Mouse (Mus musculus): ENCODE measurements around the gene Hmga2.
"Not testable (repeated sequence)": the region's sequence is repeated elsewhere in the genome, so short reads cannot be mapped to it uniquely, and the experiment has no call there.

Gene Hmga2

DNA sequence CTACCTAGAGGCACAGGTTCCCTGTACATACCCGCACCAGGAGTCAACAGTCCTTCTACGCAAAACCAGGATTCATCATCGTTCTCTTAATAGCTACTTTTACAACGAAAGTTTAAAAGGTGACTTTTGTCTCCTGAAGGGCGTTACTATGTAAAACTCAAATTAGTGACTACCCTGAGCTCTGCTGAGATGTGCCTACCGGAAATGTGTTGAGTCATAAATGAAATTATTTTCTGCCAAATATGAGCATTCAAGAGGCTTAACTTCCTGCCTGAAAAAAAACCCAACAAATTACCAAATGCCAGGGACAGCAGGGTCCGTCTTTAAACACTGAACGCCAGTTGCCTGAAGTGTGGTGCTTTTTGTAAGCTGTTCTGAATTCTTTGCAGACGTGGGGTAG lies 81.5 kb downstream of the Hmga2 start:
- DNase-seq (ENCODE audit: low read depth, low spot score) = no peak

DNA sequence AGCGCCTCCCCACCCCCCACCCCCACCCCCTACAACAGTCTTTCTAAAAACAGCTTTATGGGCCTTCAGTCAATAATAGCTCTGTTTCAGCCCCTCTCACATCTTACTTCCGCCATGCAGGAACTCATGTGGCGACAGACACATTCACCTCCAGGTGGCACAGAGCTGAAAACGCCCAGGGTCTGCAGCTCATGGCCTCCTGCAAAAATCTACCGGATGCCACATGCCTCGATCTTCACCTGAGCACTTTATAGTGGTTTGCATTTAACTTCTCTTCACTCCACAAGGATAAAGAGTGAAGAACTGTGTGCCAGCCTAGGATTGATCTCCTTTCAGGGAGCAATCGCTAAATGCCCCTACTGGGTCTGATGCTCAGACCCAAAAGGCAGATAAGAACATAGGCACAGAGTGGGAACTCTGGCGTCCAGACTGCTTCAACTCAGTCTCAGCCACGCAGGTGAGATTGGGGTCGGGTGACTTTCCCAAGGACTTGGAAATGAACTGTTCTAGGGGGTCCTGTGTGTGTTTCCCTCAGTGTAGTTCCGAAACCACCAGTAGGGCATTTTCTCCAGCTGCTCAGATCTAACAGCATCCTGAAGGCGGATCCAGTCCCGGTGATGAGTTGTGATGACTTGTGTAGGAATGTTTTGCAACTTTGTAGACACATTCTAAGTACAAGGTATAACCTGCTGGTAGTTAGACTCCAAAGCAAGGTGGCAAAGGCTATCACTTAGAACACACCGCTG lies 84.1 kb downstream of the Hmga2 start:
- no peak for DNase-seq (ENCODE audit: low read depth, low spot score)

DNA sequence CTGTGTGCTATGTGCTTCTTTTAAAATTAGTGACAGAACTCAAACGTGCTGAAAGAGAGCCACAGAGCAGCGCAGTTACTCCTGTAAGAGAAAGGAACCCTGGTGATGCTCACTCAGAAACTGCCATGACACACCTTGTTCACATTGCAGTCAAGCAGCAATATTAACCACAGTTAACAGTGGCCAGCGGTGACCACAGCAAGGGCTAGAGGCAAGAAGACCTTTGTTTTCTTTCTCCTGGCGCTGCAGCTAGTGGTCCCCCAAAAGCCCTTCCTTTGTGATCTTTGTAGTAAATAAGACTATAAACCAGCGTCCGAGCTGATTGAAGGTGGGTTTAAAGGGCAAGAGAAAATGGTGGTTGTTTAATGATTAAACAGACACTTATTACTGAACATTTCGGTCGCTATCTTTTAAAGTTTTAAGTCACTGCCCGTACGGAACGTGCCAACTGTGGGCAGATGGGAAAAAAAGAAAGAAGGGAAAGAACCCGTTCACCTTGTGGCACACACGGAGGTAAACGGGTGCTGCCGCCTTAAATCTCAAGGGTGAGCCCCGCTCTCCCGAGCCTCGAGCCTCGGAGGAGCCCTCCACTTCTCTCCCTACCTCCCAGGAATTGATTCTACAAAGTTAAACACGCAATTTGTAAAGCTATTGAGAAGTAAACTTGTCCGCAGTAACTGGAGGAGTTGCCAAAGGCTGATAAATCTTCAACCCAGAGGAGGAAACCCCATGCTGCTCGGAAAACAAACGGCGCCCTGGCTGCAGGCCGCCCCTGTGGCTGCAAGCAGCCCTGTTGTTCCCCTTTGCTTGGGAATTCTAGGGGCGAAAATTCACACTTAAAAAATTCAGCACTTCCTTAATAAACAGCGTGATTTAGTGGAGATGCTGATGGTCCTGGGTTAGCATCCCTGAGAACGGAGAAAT lies 85.1 kb downstream of the Hmga2 start:
- no peak for DNase-seq (ENCODE audit: low read depth, low spot score)

DNA sequence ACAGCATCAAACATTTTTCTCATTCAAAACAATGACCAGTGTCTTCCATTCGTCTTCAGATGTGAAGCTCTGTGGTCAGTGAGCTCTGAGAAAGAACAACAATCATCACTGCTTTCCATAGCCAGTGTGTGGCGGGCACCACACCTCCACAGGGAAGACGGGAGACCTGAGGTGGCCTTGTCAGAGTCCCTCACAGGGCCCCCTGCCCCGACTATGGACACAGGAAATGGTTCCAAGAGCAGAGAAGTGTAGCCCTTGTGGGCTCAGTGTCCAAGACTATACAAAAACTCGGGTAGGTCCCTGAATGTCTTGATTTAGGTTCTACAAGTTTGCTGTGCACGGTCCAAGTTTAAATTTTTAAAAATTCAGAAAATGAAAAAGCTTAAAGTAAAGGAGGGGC lies 86.6 kb downstream of the Hmga2 start:
- DNase-seq (ENCODE audit: low read depth, low spot score) = no peak

DNA sequence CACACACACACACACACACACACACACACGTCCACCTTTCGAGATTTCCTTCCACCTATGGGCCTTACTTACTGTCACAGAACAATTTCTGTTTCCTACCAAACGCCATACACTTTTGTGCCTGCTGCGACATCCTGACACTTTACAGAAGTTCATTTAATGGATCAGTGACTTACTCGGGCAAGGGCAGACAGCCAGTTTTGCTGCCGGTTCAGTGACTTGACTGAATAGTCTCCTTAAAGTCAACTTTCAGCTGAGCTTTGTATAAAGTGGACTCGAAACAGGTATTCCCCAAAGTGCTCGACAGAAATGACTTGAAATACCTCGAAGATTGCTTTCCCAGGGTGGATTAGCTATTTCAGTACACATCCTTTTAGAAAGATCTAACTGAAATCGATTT lies 87.3 kb downstream of the Hmga2 start:
- DNase-seq (ENCODE audit: low read depth, low spot score) = no peak

DNA sequence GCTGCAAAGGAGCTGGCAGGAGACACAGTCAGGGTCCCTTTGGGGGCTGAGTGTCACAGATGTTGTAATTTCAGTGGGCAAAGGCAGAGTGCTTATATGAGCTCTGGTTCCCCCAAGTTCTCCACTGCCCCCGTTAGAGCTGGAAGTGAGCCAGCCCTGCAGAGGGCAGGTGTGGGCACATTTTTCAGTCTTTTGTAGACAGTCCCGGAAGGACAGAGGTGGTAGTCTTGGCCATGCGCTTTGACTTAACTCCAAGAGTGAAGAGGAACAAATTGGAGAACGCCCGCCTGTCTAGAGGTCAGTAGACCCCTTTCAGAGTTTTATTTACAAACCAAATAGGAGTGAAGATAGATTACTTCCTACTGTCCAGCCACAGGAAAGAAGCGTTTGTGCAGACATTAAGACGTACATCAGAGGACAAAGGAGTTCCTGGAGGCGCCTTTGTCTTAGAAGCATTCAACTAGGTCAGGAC lies 87.8 kb downstream of the Hmga2 start:
- no peak for DNase-seq (ENCODE audit: low read depth, low spot score)

DNA sequence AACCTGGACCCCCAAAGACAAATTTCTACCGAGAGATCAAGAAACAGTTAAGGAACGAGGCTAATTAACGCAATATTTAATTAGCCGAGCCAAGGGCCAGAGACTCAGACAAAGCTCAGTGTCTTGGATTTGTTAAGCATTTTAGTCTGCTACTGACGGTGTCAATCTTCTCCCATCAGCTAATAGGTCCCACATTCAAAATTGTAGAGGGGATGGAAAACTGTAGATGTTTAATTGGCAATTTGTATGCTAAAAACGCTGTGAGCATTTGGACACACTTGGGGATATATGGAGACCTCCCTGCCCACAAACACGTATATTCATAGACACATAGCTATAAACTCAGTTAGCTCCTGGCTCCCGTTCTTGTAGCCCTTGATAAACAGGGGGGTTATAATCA lies 89.2 kb downstream of the Hmga2 start:
- DNase-seq (ENCODE audit: low read depth, low spot score) = no peak

DNA sequence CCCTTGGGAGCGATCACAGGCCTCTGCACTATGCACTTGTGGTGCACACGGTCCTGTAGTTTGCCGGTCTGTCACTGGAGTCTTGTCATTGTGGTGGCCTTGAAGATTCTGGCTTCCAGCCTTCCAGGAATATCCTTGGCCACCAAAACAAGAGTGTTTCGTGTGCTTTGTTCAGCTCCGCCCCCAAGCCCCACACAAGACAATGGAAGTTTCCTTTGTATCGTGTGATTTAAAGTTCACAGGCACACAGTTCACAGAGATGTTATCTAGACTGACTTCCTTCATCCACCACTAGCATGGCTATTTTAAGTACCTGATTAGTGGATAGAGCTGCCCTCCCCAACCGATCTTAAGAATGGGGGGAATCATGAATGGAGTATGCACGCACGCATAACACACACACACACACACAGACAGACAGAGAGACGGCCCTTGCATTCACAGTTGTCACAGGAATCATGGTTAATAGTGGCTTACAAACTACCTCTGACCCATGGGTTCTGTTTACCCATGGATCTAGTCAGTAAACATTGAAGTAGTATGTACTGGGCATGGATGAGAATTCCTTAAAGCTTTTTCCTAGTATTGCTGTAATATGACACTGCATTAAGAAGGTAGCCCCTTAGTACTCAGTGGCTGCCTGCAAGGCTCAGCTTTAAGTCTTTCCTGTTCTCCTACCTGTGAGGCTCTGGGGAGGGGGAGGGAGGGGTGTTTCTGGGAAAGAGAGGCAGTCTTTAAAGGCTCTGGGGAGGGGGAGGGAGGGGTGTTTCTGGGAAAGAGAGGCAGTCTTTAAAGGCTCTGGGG lies 91.3 kb downstream of the Hmga2 start:
- no peak for DNase-seq (ENCODE audit: low read depth, low spot score)

DNA sequence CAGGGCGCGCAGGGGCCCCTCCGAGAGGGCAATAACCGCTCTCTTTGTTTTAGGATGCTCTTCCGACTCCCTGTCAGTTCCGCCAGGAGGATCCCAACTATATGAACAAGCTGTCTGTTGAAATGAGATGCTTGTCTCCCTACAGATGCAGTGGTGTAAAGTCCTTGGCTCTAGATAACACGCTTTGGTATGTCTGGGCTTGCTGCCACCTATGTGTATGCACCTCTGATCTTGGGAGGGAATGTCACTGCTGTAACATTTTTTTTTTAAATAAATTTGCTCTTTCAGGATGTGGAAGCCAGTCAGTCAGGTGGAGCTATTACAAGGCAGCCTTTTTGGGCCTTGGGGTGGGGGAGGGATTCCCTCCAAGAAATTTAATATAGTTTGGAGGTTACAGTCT lies 92.2 kb downstream of the Hmga2 start:
- DNase-seq (ENCODE audit: low read depth, low spot score) = no peak

DNA sequence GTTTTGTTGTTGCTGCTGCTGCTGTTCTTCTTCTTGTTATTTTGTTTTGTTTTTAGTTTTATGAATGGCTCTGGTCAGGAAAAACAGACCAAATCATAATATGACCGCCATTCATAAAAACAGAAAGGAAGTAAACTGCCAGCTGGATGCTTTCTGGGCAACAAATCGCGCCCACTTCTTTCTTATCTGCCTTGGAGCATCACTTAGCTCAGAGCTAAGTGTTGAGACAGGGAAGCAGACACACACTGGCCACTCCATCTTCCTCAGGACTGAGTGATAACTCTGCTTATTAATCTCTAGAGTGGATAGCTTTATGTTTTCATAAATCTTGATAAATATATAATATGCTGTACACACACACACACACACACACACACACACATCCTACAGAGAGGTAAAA lies 98.5 kb downstream of the Hmga2 start:
- DNase-seq (ENCODE audit: low read depth, low spot score) = no peak

DNA sequence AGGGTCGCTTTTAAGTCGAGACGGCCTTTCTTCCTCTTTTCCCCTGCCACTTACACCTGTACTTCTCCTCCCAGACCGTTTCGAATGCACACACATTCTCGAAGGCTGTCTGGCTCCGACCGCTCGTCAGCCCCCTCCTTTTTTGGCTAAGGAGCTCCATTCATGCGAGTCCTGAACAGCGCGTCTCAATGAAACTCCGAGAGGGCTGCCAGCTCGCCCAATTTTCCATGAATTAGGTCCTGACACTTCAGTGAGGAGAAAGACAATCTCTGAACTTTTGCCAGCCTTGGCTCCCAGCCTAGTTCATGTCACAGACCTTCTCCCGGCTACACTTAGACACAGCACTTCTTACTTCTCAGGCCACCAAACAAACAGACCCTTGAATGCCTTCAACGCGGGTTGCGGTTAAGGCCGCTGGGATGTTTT lies 98.9 kb downstream of the Hmga2 start:
- DNase-seq (ENCODE audit: low read depth, low spot score) = peak; percentile 33

DNA sequence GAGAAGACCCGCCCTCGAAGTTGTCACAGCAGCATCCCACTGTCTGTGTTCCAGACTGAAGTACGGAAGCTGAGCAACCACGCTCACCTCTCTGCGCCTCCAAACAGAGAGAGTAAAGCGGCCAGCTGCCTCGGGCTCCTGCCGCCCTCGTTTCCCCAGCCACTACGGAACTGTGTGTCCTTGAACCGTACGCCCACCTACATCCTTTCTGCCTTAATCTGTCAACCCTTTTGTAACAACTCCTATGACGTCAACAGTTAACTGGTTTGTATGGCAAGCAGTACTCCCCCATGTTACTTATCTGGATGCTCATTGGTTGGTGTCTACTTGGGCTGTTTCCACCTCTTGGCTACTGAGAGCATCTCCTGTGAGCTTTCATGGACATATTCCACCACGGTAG lies 100.8 kb downstream of the Hmga2 start:
- no peak for DNase-seq (ENCODE audit: low read depth, low spot score)

DNA sequence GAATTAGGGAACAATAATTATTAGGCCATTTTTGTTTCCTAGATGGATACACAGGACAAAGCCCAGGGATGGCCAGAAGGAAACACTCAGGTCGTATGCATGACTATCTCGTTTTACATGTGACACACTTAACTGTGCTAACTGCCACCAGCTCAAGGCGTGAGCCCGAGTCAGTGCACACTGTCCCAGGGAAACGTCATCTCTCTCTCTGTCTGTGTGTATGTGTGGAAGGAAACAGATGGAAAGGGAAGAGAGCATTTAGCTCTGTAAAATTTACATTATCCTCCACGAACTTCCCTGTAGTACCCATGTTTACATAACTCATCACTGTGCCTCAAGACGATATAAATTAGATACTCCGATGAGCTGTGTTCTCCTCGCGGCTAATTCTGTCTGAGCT lies 105.1 kb downstream of the Hmga2 start:
- no peak for DNase-seq (ENCODE audit: low read depth, low spot score)

DNA sequence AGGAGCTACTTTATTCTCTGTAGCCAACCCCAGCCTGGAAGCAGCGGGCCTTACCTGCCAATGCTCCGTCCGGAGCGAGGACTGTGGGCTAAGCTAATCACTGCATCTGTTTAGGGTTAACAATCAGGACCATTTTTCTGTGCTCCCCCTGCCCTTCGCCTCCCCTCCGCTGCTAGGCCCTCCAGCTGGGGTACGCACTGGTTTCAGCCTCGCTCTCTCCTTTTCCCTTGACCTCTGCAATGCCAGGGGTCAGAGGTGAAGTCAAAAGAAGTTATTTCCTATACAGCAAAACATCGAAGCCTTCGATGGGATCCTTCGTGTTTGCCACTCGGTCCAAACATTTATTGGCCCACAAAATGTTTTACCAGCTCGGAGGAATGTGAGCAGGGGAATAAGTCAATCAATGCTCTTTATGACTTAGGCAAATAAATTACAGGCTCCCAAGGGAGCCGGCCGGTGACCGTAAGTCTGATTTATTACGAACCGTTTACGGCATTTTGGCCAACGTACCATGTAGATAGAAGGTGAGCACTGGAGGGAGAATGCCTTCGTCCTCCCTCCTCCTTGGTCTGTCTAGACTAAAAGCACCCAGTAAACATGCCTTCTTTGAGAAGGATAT lies 107.0 kb downstream of the Hmga2 start:
- DNase-seq (ENCODE audit: low read depth, low spot score) = no peak

DNA sequence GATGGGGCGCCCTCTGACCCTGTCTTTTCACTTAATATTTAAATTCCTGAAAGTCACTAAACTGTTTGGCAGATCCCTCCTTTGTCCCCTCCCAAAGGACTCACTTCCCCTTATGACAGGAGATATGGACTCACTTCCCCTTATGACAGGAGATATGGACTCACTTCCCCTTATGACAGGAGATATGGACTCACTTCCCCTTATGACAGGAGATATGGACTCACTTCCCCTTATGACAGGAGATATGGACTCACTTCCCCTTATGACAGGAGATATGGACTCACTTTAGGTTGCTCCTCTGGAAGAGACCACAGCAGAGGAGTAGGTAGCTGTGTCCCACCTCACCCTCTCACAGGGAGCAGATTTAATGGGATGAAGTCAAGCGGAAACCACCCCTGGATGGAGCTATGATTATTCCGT lies 110.1 kb downstream of the Hmga2 start:
- not testable (repeated sequence) for DNase-seq (ENCODE audit: low read depth, low spot score)

DNA sequence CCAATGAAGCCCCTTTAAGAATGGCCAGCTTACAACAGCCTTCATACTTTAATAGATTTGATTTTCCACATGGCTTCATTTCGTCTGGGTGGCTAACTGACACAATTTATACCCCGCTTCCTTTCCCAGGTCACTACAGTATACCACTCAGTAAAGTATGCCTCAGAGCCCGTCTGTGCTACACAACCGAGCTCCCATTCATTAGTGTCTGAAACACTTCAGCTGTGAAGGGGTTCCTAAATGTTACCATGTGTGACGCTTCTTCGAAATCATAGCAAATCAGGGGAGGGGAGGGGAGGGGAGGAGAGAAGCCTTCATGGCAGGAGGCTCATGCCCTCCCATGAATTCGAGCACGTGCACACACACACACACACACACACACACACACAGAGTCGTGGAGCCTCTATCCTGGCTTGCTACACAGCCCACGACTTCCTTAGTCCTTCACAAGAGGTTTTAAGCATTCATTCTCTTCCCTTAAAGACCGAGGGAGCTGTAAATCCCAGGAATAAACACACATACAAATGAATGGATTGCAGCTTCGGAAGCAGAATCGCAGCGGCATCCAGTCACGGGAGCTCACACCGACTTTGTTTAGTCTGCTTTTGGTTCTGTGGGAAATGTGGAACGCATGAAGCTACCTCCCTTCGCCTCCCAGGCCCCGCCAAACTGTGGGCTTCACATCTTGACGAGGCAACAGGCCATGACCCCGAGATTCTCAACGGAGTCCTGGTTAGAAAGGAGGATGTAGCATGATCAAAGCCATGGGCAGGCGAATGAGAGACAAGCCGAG lies 110.7 kb downstream of the Hmga2 start:
- no peak for DNase-seq (ENCODE audit: low read depth, low spot score)

DNA sequence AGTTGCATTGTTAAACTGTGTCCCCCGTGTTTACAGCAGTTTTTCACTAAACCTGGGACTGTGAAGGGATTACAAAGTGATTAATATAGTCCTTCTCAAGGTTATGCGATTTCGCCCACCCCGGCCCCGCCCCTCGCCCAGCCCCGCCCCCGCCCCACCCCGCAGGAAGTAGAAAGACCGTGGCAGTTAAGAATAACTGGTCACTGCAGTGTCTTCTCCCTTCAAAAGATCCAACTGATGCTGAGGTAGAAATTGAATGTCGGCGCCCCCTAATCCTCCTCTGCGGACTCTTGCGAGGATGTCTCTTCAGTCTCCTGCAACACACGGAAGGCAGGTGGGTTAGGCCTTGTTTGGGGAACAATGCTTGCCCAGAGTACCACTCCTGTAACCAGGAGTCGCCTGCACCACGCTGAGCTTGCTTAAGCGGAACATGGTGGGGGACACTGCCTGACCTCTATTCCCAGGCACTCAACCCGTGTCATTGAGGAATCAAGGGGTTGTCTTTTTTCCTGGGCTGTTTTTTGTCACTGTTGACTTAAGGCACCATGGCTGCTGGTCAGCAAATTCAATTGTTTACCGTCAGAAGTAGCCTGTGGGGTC lies 112.2 kb downstream of the Hmga2 start:
- DNase-seq (ENCODE audit: low read depth, low spot score) = no peak

DNA sequence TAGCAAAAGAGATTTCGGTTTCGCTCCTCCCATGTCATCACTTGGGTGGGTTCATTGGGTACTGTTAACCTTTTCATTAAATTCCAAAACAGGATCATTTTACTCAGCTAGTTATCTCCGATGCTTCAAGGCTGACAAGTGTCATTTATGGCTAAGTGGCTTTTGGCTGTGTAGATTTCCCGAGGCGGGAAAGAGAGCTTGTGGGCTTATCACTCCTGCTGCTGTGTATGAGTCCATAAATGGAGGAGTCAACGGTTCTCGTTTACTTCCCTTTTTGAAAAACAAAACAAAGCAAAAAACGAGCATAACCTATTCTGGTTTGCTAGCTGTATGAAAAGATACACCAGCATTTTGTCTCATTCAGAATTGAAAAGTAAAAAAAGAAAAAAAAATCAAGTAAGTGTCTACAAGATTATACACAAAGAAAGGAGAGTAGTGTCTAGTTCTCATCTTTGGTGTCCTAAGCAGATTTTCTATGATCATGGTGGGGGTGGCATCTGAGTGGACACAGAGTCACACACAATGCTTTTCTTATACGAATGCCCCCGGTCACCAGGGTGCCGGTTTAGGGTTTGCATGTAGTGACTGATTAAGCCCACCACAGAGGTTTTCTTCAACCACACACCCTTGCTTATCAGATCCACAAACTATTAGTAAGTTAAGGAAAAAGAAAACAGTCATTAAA lies 112.8 kb downstream of the Hmga2 start:
- not testable (repeated sequence) for DNase-seq (ENCODE audit: low read depth, low spot score)

DNA sequence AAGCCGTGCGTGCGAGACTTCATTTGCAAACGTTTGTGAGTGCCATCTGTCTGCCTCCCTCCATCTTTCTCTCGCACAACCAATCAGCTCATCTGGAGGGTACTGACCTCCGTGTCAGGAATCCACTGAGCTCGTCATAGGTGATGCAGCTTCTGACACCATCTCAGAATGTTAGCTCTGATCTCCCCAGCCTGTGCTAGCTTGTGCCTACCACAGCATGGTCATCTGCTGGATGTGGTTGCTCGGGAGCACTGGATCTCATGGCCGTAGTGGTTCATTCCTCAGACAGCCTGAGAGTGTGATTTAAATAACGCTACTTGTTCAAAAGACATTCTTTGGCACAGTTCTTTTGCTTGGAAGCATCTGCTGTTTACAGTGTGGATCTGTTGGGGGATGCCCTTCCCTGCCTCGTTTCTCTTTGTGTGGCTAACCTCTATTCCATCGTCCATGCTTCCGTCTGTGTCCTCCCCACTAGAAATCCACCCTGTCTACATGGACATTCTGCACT lies 121.7 kb downstream of the Hmga2 start:
- DNase-seq (ENCODE audit: low read depth, low spot score) = no peak
